Mouse (Mus musculus) urinary bladder, adult 2 months (tissue): ENCODE data around the gene Grin3b. TPM values are rescaled to one million over a fixed set of nuclear protein-coding genes. Genes with fewer than 3 reads are reported as not detected.
"Not testable (repeated sequence)": the region's sequence is repeated elsewhere in the genome, so short reads cannot be mapped to it uniquely, and the experiment has no call there.

Experiments
- DNase-seq: peaks from one replicate; pipeline ENCODE4 v3.0.0; 2022; ENCODE audit warnings: low spot score
- polyA plus RNA-seq: library from polyadenylated mRNA; depleted of rRNA; stranded (reverse); fragments of >200 nt; gene quantifications from 2 replicates; pipeline ENCODE4 v1.2.3, GENCODE M21; 2012

Grin3b gene
- polyA plus RNA-seq, 1 experiment: not detected

DNA sequence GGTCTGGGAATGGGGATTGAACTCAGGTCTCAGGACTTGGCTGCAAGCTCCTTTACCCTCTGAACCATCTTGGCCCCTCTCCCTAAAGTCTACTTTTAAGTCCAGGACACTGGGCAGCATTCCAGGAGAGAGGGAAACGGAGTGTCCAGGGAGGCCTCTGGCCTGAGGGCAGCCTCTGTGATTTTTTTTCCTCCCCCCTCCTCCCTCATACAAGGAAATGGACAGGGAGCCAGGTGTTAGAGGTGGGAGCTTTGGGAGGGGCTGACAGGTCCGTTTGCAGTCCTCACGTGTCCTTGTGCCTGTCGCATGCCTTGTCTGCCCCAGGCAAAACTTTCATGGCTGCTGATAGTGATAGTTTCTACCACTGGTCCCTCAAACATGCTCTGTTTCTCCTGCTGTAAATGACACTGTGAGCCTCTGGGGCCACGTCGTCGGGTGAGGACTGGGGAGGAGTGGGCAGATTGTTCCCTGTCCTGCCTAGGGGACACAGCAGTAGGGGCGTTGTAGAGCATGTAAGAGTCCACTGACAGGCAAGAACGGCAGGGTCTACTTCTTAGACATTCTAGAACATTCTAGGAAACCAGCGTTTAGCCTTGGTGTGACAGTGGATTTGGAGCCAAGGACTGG is 34.1 kb upstream of the Grin3b start:
- DNase-seq: no peak

- DNase-seq: peak; percentile 84
These were observed 33.5 kb upstream of the Grin3b start for GRCm38 (mm10) chr10:79936911-79937441.

DNA sequence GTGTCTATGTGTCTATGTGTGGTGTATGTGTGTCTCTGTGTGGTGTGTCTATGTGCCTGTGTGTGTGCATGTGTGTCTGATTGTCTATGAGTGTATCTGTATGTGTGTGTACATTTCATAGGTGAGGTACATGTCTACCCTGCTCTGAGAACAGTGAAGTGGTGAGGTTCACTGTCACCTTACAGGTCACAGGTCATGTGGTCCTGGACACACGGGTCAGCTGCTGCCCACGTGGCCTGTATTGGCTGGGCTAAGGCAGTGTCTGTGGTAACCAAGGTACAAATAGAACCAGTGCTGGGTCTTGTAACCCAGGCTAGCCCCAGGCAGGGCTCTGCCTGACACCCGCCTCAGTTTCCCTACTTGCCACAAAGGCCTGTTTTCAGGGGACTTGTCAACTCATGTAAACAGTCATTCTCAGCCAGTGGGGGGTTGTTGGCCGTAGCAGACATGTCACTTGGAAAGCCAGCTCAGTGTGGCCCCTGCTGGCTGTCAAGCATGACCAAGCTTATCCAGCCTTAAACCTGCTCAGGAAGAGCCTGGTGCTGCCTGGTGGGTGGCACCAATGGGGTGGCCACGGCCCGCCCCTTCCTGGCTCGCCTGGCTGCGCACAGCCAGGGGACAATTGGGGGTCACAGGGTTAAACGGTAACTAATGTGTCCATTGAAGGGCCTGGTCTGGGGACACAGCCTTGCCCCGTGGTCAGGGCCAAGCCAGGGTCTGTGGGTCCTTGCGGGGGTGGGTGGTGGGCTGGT is 32.6 kb upstream of the Grin3b start:
- no peak for DNase-seq

DNA sequence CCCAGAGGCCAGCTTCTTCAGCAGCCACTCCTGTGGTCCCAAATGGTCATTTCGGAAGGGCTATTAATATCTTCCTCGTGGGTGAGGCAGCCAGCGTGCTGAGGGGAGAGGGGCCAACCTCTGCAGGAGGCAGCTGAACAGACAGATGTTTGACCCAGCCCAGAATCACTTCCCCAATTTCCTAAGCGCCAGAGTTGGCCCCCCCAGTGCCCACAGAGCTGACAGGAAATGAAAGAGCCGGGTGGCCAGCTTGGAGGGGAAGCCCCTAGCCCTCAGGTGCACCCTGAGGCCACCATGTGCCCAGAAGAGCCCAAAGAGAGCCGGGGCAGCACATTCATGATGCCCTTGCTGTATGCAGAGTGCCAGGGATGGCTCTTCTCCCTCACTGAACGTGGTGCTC is 29.8 kb upstream of the Grin3b start:
- DNase-seq: no peak

DNA sequence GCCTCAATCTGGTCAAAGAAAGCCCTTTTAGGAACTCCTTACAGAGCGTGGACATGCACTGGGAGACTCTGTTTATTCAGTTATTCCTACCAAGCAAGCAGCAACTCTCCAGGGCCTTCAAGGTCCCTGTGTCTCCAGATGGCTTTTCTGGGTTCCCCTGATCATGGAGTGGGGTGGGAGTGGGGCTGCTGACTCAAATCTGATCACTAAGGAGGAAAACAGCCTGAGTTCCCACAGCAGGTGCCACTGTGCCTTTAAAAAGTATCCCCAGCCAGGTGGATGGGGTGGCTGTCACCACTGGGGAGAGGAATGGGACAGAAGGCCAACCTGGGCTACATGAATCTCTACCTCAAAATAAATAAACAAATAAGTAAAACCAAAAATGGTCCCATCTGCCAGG is 27.5 kb upstream of the Grin3b start:
- DNase-seq: no peak

DNA sequence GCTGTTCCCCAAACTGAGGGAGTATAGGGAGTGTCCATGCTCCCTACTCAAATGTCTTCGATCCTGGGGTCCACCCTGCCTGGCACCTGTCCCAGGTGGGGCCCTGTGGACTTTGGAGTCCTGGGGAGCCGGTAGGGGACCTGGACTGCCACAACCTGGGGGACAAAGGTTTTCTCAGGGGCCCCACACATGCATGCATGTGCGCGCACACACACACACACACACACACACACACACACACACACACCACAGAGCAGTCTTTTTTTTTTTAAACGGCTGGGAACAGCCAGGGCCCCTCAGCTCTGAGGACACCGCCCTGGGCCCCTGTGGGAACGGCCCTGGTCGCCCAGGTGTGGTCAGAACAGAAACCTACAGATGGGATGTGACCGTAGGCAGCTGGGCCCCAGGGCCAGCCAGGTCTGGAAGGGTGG is 27.0 kb upstream of the Grin3b start:
- no peak for DNase-seq

GRCm38 (mm10) chr10:79945507-79946234 is 24.8 kb upstream of the Grin3b start:
- DNase-seq: no peak

- DNase-seq: no peak
These were observed 23.7 kb upstream of the Grin3b start for GRCm38 (mm10) chr10:79946752-79947322.

GRCm38 (mm10) chr10:79947502-79947901 is 23.0 kb upstream of the Grin3b start:
- DNase-seq: no peak

DNA sequence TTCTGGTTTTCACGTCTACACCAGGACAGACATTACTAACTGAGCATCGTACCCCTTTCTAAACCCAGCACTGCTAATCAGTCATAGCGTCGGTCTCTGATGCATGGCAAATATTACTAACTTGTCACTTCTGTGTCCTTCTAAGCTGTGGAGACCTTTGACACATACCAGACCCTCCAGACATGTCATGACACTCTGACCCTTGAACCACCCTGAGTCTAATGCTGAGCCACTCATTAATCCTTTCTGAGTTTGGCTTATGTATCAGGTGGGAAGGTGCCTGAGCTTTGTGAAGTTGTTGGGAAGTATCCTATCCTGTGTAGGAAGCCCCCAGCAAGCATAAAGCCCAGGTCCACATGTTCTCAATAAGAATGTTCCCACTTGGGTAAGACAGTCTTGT is 20.6 kb upstream of the Grin3b start:
- no peak for DNase-seq

- DNase-seq: no peak
These were observed 19.9 kb upstream of the Grin3b start for GRCm38 (mm10) chr10:79950661-79951060.

GRCm38 (mm10) chr10:79953946-79954345 is 16.6 kb upstream of the Grin3b start:
- DNase-seq: no peak

DNA sequence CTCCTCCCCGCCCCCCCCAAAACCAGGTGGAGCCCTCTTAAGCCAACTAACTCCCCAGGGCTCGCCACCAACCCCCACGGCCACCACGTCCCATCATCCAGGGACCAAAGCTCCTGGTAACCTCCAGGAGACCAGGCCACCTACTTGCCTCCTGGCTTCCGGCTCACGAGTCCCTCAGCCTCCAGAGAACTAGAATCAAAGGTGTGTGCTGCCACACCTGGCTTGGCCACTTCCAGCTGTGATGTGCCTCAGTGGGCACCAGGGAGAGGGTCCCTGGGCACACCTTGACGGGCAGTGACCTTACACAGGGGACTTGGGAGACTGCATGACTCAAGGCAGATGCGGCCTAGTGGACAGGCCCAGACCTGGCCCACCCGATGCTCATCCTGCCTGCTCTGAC is 14.8 kb upstream of the Grin3b start:
- DNase-seq: no peak

DNA sequence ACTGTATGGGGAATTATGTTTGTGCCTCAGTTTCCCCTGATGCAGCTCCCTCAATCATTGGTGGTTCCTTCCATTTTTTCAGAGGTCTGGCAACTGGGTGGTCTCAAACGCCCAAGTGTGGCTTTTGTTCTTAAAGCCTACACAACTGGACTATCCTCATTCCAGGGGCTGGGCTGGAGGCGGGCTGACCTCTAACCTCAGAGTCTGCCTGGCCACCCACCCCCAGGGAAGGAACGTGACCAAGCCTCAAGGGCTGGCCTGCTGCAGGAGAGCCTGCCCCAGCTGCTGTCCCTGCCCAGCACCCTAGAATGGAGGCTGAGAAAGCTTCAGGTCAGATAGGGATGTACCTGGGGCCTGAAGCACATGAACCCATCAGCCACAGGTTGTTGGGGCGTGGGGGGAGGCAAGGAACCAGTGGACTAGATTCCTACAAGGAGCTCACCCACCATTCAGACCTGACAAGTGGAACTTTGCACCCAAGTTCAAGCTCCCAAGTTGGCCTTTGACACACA is 13.8 kb upstream of the Grin3b start:
- DNase-seq: no peak

DNA sequence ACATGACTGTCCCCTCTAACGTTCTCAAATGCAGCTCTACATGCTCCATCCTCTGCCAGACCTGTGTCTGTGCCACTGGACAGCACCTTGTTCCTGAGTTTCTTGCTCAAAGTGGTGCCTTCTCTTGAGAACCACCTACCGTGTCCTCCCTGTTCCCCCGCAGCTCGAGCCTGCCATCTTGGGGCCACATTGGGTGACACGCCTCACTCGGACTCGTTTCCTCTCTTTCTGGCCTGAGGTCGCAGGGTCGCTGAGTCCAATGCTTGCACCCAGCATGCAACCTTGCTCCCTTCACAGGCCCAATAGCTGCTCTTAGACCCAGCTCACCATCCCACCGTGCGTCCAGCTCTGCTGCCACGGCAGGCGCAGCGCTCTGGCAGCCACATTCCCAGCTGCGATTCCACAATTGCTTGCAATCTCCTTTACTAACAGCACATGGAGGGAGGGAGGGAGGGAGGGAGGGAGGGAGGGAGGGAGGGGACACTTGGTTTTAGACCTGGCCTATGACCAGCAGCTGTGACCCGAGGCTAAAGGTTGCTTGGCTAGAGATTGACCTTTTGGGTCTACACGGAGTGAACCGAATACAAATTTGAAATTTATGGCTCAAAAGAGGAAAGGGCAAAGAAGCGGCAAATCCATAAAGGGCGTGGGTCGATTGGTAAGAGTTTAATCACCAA is 12.2 kb upstream of the Grin3b start:
- DNase-seq: peak; percentile 71

GRCm38 (mm10) chr10:79959412-79959811 is 11.1 kb upstream of the Grin3b start:
- not testable (repeated sequence) for DNase-seq

GRCm38 (mm10) chr10:79959847-79960601 is 10.5 kb upstream of the Grin3b start, which contains the start of gene Wdr18:
Wdr18 (plus strand) TSS chr10:79960152.
- peak; percentile 91 for DNase-seq

DNA sequence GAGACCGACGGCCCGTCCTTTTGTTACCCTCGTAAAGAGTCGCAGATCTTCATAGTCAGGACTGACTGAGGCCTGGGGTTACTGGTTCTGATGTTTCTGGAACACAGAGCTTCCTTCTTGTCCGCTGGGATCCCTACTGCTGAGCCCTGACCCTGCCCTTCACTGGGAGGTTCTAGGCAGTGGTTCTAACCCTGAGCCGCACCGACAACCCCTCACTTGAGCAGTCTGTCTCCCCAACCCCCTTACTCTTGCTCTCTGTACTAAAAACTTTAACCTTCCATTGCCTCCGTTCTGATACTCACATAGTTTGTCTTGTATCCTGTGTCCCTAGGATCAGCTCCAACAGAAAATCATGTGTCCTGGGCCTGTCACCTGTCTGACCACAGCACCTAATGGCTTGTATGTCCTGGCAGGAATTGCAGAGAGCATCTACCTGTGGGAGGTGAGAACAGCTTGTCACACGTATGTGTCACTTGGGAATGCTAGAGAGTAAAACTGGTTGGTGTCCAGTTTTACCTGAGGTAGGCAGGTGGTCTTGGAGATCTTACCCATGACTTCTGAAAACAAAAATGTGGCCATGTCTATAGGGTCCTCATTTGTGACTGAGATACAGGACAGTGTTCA is 9.7 kb upstream of the Grin3b start:
- DNase-seq: no peak

DNA sequence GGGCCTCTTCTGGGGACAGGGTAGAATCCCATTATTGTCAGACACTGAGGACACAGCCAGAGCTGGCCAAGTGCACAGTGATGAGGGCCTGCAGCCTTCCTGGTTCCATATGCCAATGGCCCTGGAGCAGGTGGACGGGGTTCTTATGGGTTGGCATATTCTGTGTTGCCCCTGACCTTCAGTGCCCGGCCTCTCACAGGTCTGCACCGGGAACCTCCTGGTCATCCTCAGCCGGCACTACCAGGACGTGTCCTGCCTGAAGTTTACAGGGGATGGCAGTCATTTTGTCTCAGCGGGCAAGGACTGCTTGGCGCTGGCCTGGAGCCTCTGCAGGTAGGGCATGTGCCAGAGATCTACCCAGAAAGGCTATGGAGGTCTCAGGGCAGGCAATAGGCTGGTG is 5.8 kb upstream of the Grin3b start:
- no peak for DNase-seq

DNA sequence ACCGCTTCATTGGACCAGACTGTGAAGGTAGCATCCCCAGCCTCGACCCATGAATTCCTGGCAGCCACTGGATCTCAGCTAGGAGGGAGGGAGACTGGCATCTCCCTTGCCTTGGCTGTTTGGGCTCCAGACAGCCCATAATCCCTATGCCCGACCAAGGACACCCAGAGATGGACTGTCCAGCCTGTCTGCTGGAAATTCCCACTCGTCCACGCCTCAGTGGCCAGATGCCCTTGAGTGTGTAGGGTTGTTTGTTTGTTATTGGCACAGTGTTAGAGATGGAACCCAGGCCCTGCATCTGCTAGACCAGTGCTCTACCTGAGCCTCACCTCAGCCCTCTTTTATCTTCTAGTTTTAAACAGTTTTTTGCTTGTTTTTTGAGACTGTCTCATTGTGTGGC is 5.2 kb upstream of the Grin3b start:
- no peak for DNase-seq
